Mouse (Mus musculus) heart, embryonic 11.5 days (tissue): ENCODE data around the gene Defb23. TPM values are rescaled to one million over a fixed set of nuclear protein-coding genes. Genes with fewer than 3 reads are reported as not detected.

Experiments
- ATAC-seq: fragments of 200-750 bp; cut with Nextera tagmentation; replicated peaks from 2 replicates; pipeline ENCODE4 v1.8.0; 2017; ENCODE audit warnings: moderate library complexity; ENCODE audit not compliant: insufficient number of reproducible peaks, low FRiP score, low TSS enrichment
- H3K27ac ChIP-seq: fragments of 300-500 bp; sonication (generic); 2 replicates; pipeline ENCODE4 v1.5.1; 2014; ENCODE audit warnings: mild to moderate bottlenecking, low read depth, low read length
- H3K27me3 ChIP-seq: fragments of 300-500 bp; sonication (generic); 2 replicates; pipeline ENCODE4 v1.6.1; 2014; ENCODE audit warnings: mild to moderate bottlenecking, low read length, mixed read lengths; ENCODE audit not compliant: control insufficient read depth, insufficient read depth
- H3K36me3 ChIP-seq: fragments of 300-500 bp; sonication (generic); 2 replicates; pipeline ENCODE4 v1.6.1; 2014; ENCODE audit warnings: mild to moderate bottlenecking, low read length, moderate library complexity, mixed read lengths; ENCODE audit not compliant: control insufficient read depth, insufficient read depth
- H3K4me1 ChIP-seq: fragments of 300-500 bp; sonication (generic); 2 replicates; pipeline ENCODE4 v1.6.1; 2014; ENCODE audit warnings: low read length; ENCODE audit not compliant: control insufficient read depth, insufficient read depth
- H3K4me2 ChIP-seq: fragments of 300-500 bp; sonication (generic); 2 replicates; pipeline ENCODE4 v1.6.1; 2014; ENCODE audit warnings: mild to moderate bottlenecking, moderate library complexity
- H3K4me3 ChIP-seq: fragments of 300-500 bp; sonication (generic); 2 replicates; pipeline ENCODE4 v1.5.1; 2014; ENCODE audit warnings: low read depth, low read length
- H3K9ac ChIP-seq: fragments of 300-500 bp; sonication (generic); 2 replicates; pipeline ENCODE4 v1.6.1; 2014; ENCODE audit warnings: mild to moderate bottlenecking, low read depth, low read length, moderate library complexity
- H3K9me3 ChIP-seq: fragments of 300-500 bp; sonication (generic); replicated peaks from 2 replicates; pipeline ENCODE4 v1.6.1; 2016; ENCODE audit warnings: low read length; ENCODE audit not compliant: control insufficient read depth
- WGBS: fragments of 180-500 bp; shearing (Covaris S2); extraction: QIAGEN DNeasy Blood & Tissue Kit; methylation state at CpG from one replicate; pipeline ENCODE4 v1.1.7; 2014; ENCODE audit not compliant: insufficient replicate concordance; 5-methylcytosine and 5-hydroxymethylcytosine counted together
- polyA plus RNA-seq: library from polyadenylated mRNA; unstranded; fragments of >200 nt; fragmentation: Nextera tagmentation; extraction: Ambion mirVana; gene quantifications from 2 replicates; pipeline ENCODE4 v1.2.1, GENCODE M21; 2014

Gene Defb23
- polyA plus RNA-seq, 1 experiment from 2014 or later = not detected

- Histone ChIP-seq H3K9ac (peak overlapping the region; percentile 100), H3K36me3 (no peaks in the 10 kb centered on the region), H3K27ac (peak overlapping the region; percentile 100), H3K4me2 (peak overlapping the region; percentile 95), H3K4me3 (peak overlapping the region; percentile 96), H3K27me3 (no peaks in the 10 kb centered on the region), H3K4me1 (peaks cover 28% of the 10 kb centered on the region), H3K9me3 (peaks cover 1% of the 10 kb centered on the region; the same call in 1 of the 2 replicates)
- peak; percentile 60 for ATAC-seq
- 0% methylated on average over 15 of the region's 15 CpGs for WGBS
Observed at GRCm38 (mm10) chr2:152410971-152411371, 53.4 kb downstream of the Defb23 start.

- no peak for ATAC-seq
- H3K27ac ChIP-seq = peak overlapping the region; percentile 100; the same call in 1 of the 2 replicates
- WGBS = 75% methylated on average over 6 of the region's 6 CpGs
- no peaks in the 10 kb centered on the region for H3K36me3 ChIP-seq
- no peak overlapping the region for H3K9ac ChIP-seq
- no peaks in the 10 kb centered on the region for H3K9me3 ChIP-seq
- H3K27me3 ChIP-seq = no peaks in the 10 kb centered on the region
- no peak overlapping the region for H3K4me2 ChIP-seq
- H3K4me3 ChIP-seq = no peak overlapping the region
- peaks cover 28% of the 10 kb centered on the region for H3K4me1 ChIP-seq
Observed at GRCm38 (mm10) chr2:152409781-152410180, 54.6 kb downstream of the Defb23 start.

Other genes starting within 250 kb of the Defb23 start
- 38.7 and 90.5 TPM in 2 replicates for gene Csnk2a1, start 237.8 kb downstream of the Defb23 start, polyA plus RNA-seq
- 25.1 and 25.7 TPM in 2 replicates for gene Tbc1d20, start 170.8 kb downstream of the Defb23 start, polyA plus RNA-seq
- gene Rbck1, start 132.0 kb downstream of the Defb23 start, polyA plus RNA-seq = 62.6 and 64.5 TPM in 2 replicates
- gene Trib3, start 120.6 kb downstream of the Defb23 start, polyA plus RNA-seq = 3.4 and 3.6 TPM in 2 replicates
- 3.8 and 5.5 TPM in 2 replicates for gene Nrsn2, start 88.0 kb downstream of the Defb23 start, polyA plus RNA-seq
- 12.9 and 13.9 TPM in 2 replicates for gene Sox12, start 66.6 kb downstream of the Defb23 start, polyA plus RNA-seq
- 50.9 and 55.4 TPM in 2 replicates for gene Zcchc3, start 49.6 kb downstream of the Defb23 start, polyA plus RNA-seq
- 1.4 and 1.5 TPM in 2 replicates for gene 6820408C15Rik, start 49.0 kb downstream of the Defb23 start, polyA plus RNA-seq
- gene Defb20, start 12.4 kb upstream of the Defb23 start, polyA plus RNA-seq = not detected in 2 replicates
- not detected in 2 replicates for gene Defb22, start 25.5 kb upstream of the Defb23 start, polyA plus RNA-seq
- gene Defb26, start 47.1 kb upstream of the Defb23 start, polyA plus RNA-seq = not detected in 2 replicates
- gene Defb28, start 53.6 kb upstream of the Defb23 start, polyA plus RNA-seq = not detected in 2 replicates
- gene Defb29, start 75.5 kb upstream of the Defb23 start, polyA plus RNA-seq = not detected in 2 replicates
- not detected in 2 replicates for gene Gm17416, start 104.7 kb upstream of the Defb23 start, polyA plus RNA-seq
- gene Defb21, start 108.1 kb upstream of the Defb23 start, polyA plus RNA-seq = not detected in 2 replicates
- 1.5 TPM in 1 of 2 replicates, not detected in the other for gene Defb19, start 115.7 kb upstream of the Defb23 start, polyA plus RNA-seq
- not detected in 2 replicates for gene Defb45, start 134.8 kb upstream of the Defb23 start, polyA plus RNA-seq
- gene Defb36, start 139.7 kb upstream of the Defb23 start, polyA plus RNA-seq = not detected in 2 replicates
- gene Defb25, start 158.4 kb upstream of the Defb23 start, polyA plus RNA-seq = 1.2 and 1.4 TPM in 2 replicates
- gene Rem1, start 162.3 kb upstream of the Defb23 start, polyA plus RNA-seq = 5.8 and 6.1 TPM in 2 replicates
- 92.3 and 92.8 TPM in 2 replicates for gene H13, start 204.8 kb upstream of the Defb23 start, polyA plus RNA-seq
- gene Mcts2, start 222.4 kb upstream of the Defb23 start, polyA plus RNA-seq = 22.2 and 29.2 TPM in 2 replicates